Mouse (Mus musculus): ENCODE measurements around the gene Scamp2. TPM values are rescaled to one million over a fixed set of nuclear protein-coding genes. Genes with fewer than 3 reads are reported as not detected.
A peak's percentile ranks its signal among the peaks of the same experiment; 100 is the strongest.

Gene Scamp2
- polyA plus RNA-seq, 1 experiment from 2014 or later, result 65.2 TPM

- no peak for DNase-seq (ENCODE audit: low spot score)
Measured at GRCm38 (mm10) chr9:57593454-57594173, 32.9 kb downstream of the Scamp2 start.

- no peak for DNase-seq (ENCODE audit: low spot score)
Measured at GRCm38 (mm10) chr9:57594174-57594509, 33.4 kb downstream of the Scamp2 start.

- DNase-seq (ENCODE audit: low spot score), result no peak
Measured at GRCm38 (mm10) chr9:57597265-57597664, 36.5 kb downstream of the Scamp2 start.

DNA sequence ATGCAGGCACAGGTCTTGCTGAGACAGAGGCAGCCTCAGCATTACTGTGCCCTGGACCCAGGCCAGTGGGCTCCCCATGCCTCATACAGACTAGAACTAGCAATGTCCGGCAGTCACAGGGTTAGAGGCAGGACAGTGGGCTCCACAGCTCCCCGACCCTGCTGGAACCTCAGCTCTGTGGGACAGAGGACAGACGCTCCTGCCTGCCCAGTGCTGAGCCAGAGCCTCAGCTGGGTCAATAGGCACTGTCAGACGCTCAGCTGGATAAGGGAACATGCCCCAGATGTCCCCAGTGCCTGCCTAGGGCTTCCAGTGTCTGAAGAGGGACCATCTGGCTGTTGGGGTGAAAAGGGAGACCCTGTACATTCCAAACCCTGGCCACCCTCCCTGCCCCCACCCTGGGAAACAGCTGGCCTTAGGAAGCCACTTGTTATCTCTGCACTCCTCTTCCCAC, 37.2 kb downstream of the Scamp2 start:
- no peak for DNase-seq (ENCODE audit: low spot score)

- no peak for DNase-seq (ENCODE audit: low spot score)
Measured at GRCm38 (mm10) chr9:57598851-57599563, 38.3 kb downstream of the Scamp2 start.

- no peak for DNase-seq (ENCODE audit: low spot score)
Measured at GRCm38 (mm10) chr9:57600620-57601352, 40.0 kb downstream of the Scamp2 start.

DNA sequence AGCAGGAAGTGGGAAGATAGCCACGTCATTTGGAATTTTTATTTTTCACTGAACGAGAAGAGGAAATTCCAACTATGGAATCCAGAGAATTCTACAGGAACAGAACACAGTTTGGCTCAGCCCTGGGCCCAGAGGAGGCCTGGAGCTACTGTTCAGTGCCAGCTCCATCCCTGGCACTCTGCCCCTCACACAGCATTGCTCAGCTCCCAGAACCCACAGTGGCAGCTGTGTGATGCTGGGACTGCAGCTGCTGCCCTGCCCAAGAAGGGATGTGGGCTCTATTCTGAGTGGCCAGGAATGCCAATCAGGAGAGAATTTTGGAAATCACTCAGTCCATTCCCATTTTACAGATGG, 40.6 kb downstream of the Scamp2 start:
- no peak for DNase-seq (ENCODE audit: low spot score)

- DNase-seq (ENCODE audit: low spot score), result no peak
Measured at GRCm38 (mm10) chr9:57602098-57602497, 41.4 kb downstream of the Scamp2 start.

GRCm38 (mm10) chr9:57604875-57605274, 44.1 kb downstream of the Scamp2 start:
- no peak for DNase-seq (ENCODE audit: low spot score)

- DNase-seq (ENCODE audit: low spot score), result no peak
Measured at GRCm38 (mm10) chr9:57605503-57605902, 44.8 kb downstream of the Scamp2 start.

GRCm38 (mm10) chr9:57606139-57606851, 45.6 kb downstream of the Scamp2 start, which contains the start of gene Cplx3:
TSS of gene Cplx3 (minus strand) at chr9:57606281.
- DNase-seq (ENCODE audit: low spot score), result peak; percentile 54

DNA sequence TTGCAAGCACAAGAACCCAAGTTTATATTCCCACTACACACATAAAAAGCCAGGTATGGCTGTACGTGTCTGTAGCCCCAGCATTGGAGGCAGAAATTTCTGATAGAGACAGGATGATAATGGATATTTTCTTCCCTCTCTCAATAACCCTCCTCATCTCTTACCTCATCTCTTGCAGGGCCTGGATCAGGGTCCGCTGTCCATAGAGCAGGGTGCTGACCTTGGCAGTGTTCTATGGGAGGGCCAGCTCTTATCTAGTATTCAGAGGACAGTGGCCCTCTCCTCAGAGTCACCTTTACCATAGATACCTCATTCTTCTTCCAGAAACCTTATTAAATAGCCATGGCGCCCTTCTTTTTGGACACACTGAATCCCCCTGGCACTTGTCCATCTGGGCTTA, 49.1 kb downstream of the Scamp2 start:
- DNase-seq (ENCODE audit: low spot score), result no peak

GRCm38 (mm10) chr9:57610359-57610826, 49.6 kb downstream of the Scamp2 start:
- DNase-seq (ENCODE audit: low spot score), result no peak

- no peak for DNase-seq (ENCODE audit: low spot score)
Measured at GRCm38 (mm10) chr9:57612587-57612986, 51.8 kb downstream of the Scamp2 start.

DNA sequence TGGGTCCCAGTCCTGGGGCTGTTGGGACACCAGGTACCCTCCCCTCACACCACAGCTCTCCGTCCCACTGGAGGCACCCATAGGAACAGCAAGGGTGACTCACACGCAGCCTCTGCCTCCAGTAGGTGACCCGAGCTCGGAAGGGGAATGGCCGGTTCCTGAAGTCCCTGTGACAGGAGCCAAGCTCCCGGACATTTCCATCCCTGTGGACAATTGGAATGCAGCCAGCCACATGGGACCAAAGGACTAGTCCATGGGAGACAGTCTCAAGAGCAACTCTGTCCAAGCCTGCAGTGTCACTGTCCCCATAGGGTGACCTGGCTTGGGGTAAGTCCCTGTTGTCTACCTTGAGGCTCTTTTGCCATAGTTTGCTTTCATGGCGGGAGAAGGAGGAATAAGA, 53.2 kb downstream of the Scamp2 start:
- DNase-seq (ENCODE audit: low spot score), result no peak

DNA sequence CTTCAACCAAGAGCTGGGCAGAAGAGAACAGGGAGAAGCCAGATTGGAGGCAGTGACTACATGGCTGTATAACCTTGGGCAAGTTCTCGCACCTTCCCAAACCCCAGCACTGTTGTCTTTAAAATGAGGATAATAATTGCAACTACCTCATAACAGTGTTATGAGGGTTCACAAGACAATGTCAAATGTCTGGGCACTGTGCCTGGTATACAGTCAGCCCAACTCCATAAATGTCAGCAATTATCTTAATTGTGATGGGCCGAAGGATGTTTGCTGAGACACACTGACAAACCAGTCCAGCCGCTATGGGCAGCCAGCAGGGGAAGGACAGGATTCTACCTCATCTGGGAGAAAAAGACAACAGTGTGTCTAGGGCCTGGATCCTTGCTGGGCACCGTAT, 54.0 kb downstream of the Scamp2 start:
- DNase-seq (ENCODE audit: low spot score), result no peak

GRCm38 (mm10) chr9:57617556-57618169, 56.9 kb downstream of the Scamp2 start:
- peak; percentile 31 for DNase-seq (ENCODE audit: low spot score)

- no peak for DNase-seq (ENCODE audit: low spot score)
Measured at GRCm38 (mm10) chr9:57618854-57619253, 58.1 kb downstream of the Scamp2 start.

DNA sequence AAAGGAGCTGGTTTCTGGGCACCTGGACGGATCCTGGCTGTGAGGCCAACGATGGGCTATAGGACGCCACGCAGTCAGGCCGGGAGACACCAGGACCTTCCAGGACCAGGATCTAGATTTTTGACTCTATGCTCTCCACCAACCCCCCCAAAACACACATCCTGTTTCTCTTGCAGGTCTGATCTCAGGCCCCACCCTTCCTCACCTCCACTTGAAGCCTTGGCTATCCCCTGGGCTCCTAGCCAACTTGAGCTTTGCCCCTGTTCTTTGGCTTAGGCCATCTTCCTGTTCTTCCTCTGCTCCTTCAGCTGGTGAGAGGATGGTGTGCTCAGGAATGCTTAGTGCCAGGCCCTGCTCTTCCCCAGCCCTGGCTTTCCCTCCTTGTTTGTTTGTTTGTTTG, 59.9 kb downstream of the Scamp2 start, which contains the start of gene Lman1l:
Gene Lman1l (minus strand): TSS at position 101 of the 400 bp plus-strand sequence.
- DNase-seq (ENCODE audit: low spot score), result no peak

GRCm38 (mm10) chr9:57624295-57624694, 63.6 kb downstream of the Scamp2 start:
- no peak for DNase-seq (ENCODE audit: low spot score)

All from thymus, postnatal 0 days (tissue).